Mouse (Mus musculus) granulocyte monocyte progenitor cell, adult 5-6 weeks (primary cell): Measurements from ENCODE around the gene Tnfrsf9. TPM values are rescaled to one million over a fixed set of nuclear protein-coding genes. Genes with fewer than 3 reads are reported as not detected.
A peak's percentile ranks its signal among the peaks of the same experiment; 100 is the strongest.
"Not testable (repeated sequence)": the region's sequence is repeated elsewhere in the genome, so short reads cannot be mapped to it uniquely, and the experiment has no call there.

ENCODE experiments used
- ATAC-seq: replicated peaks from 2 replicates; pipeline ENCODE4 v1.8.0; 2016; ENCODE audit warnings: mild to moderate bottlenecking, moderate TSS enrichment, inconsistent platforms; ENCODE audit not compliant: poor library complexity, severe bottlenecking
- total RNA-seq, 2 experiments: library from RNA; stranded (forward) in 1 of 2; stranded (reverse) in 1 of 2; fragments of 200-712, 200-1000 nt in 1 of 2; fragments of >200 nt in 1 of 2; fragmentation: Nextera tagmentation in 1 of 2; gene quantifications; 2 replicates each; pipeline ENCODE4 v1.2.3; 2014 to 2017

The Tnfrsf9 gene
- not detected in 2 replicates for total RNA-seq (2014; fragmentation: Nextera tagmentation)
- not detected in 2 replicates for total RNA-seq (2017)

DNA sequence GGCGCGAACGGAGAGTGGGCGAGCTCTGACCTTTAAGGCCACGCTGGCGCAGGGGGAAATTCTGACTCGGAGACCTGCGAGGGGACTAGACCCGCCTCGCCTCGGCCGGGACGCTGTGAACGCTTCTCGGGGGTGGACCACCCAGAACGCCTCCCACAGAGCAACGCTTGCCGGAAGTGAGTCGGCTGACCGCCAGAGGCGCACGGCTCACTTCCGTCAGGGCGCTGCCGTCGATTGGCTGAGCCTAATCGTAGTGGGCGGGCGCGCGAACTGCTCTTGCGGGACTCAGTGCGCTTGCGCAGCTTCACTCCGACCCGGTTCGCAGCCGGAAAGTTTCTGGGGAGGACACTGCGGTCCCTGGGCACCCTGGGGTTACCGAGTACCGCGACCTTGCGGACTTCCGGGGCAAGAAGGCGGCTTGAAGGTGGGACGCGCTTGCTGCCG lies at the start of gene Tnfrsf9, which contains the start of gene Park7:
Gene Tnfrsf9 (plus strand): TSS at position 273 of the 444 bp plus-strand sequence.
Gene Park7 (minus strand): TSS at position 148 of the 444 bp plus-strand sequence.
- peak; percentile 78 for ATAC-seq

DNA sequence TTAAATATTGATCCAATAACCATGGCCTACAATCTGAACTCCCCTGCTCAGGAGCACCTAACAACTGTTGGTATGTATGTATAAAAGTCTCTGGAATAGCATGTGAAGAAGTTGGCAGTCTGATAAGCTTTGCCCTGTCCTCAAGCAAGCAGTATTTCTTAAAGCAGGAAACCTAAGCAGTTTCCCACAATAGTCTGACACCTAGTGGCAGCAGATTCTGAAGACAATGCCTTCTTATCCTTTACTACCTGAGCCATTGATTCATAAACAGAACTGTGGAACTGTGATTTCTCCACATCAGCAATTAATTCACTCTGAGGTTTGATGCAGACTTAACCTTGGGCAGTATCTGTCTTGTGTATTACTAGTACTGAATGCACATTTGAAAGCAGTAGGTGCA lies 49.0 kb upstream of the Tnfrsf9 start:
- ATAC-seq: no peak

DNA sequence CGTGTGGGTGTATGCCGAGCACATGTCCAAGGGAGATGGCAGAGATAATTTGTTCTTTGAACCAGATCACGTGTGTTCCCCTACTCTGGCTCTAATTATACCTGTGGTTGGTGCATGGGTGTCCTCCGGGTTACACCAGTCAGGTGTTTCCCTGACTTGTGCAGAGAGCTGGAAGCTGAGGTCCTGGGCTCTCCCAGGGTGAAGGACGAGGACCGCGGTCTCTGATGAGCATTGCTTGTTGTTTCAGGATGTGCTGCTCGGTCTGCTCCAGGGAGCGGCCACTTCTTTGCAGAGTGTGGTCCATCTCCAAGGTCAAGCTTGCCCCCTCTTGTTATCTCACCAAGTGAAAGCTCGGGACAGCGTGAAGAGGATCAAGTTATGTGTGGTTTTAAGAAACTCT lies 48.3 kb upstream of the Tnfrsf9 start:
- no peak for ATAC-seq

DNA sequence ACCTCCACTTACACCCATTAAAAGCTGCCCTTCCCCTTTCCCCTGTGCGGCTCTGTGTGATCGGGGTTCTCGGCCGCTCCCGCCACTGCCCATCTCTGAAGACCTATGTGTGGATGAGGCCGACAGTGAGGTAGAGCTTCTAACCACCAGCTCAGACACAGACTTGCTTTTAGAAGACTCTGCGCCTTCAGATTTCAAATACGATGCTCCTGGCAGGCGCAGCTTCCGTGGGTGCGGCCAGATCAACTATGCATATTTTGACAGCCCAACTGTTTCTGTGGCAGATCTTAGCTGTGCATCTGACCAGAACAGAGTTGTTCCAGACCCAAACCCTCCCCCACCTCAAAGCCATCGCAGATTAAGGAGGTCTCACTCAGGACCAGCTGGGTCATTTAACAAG lies 47.9 kb upstream of the Tnfrsf9 start:
- ATAC-seq: no peak

DNA sequence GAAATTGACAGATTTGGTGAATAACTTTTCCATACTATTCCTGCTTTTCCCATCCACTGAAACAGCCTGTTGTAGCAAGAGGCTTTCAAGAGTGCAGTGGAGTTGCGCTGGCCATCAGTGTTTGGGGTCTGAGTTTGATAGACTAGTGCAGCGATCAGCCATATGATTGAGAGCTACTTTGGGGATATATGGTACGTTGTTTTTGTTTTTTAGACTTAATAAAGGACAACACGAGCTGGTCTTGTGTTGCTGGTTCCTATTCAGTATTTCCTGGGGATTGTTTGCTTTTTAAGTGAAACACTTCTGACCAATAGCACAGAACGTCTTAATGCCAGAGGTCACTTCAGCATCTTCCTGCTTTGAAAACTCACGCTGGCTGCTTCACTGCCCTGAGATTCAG lies 46.2 kb upstream of the Tnfrsf9 start:
- ATAC-seq: no peak

DNA sequence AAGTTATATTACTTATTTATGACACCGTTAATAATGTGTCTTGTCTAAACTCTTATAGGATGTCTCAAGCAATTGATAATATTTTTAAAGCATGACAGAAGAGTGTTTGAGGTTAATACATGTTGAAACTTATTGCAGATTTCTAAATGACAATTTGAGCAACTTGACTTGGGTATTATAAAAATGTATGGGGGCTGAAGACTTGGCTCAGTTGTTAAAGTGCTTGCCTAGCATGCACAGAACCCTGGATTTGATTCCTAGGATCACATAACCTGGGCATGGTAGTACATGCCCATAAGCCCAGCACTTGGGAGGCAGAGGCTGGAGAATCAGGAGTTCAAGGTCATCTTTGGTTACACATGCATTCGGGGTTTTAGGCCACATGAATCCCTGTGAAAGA lies 45.5 kb upstream of the Tnfrsf9 start:
- no peak for ATAC-seq

DNA sequence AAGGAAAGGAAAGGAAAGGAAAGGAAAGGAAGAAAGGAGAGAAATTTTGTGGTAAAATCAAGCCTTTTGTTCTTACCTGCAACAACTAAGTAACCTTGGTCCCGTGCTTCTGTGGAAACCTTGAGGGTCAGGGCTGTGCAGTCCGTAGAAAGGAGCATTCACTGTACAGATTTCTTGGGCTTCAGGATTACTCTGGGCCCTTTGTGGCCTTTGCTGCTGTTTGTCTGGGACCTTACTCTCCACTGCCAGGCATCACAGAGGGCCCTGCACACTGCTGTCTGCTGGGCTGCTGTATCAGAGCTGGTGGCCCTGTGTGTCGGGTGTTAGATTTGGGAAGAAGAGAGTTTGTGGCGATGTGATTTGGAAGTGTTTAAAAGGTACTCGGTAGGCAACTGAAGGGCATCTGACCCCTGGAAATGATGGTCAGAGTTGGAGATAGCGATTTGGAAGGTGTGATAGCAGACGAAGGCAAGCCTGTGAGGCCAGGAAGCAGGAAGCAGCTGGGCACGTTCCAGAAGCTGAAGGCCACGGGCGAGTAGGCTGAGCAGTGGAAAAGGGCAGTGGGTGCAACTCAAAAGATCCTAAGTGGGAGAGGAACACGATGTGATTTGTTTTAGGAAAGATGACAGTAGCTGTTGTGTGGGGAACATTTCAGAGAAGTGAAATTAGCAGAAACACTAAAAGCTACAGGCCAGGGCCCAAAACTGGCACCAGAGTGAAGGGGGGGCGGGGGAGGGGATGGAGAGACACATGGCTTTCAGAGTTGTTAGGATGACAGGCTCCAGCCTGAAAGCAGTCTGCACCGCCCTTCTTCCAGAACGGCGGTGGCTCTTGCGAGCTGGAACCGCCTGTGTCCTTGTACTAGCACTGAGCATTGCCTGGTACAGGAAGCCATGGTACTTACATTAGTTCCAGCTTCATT lies 44.8 kb upstream of the Tnfrsf9 start:
- ATAC-seq: no peak

DNA sequence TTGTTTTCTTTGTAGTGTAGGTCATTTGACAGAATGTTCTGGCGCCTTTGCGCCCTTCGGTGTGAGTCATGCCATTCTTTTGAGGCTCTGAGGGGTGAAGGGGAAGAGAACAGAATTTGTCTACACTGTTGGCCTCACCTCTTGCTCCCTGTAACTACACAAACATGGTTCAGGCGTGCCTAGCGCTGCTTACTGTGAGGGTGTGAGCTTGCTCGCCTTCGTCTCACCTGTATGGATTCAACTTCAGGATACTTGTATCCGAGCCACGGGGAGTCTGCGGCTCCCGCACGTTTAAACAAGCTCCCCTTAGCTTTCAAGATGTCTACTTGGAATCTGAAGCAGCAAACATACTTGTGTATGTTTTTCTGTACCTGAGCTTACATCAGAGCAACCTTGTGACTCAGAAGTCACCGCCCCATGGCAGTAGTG lies 43.4 kb upstream of the Tnfrsf9 start:
- ATAC-seq: no peak

DNA sequence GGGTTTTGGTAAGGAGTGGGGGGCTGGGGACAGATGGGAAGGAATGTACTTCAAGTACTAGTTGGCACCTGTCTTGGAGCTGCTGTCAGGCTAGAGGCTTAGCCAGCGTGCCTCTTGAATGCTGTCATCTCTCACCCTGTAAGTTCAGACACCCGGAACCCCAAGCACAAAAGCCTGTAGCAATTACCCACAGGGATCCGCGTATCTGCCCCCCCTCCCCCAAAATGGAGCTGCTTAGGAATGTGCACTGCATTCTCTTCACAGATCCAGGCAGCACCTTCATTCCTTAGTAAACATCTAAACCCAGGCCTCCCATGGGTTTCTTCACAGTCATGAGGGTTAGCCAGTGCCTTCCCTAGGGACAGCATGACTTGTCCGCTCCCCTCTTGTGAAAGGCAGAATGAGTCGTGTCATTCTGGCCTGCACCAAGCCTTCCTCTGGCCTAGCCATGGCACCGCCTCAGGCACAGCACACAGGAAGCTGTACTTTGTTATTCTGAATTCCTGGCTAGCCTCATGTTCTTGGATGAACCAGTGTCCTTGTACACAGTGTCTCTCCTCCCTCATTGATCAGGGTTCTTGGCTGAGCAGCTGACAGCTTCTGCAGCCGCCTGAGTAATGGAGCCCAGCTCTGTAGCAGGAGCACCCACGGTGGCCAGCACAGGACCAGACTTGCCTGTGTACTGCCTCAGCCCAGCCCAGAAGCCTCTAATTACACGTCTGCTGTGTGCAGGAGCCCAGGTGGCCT lies 42.8 kb upstream of the Tnfrsf9 start:
- no peak for ATAC-seq

DNA sequence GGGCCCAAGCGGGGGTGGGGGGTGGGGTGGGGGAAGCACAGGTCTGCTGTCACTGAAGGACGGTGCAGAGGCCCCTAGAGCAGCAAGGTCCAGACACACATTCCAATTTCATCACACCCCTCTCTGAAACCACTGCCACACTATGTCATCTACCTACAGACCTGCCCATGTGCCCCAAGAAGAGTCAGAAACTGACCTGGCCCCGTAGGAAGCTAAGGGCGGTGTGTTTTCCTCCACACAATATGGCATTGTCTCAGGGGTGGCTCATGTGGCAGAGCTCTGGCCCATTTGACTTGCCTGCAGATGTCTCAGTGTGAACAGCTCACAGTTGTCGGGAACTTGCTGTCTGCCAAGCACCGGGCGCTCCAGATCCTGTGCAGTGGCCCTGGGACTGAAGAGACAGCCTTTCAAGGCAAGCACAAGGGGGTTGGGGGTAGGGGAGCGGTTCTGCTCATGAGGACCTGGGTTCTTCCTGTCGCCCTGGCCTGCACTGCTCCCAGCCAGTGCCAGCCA lies 42.2 kb upstream of the Tnfrsf9 start:
- no peak for ATAC-seq

DNA sequence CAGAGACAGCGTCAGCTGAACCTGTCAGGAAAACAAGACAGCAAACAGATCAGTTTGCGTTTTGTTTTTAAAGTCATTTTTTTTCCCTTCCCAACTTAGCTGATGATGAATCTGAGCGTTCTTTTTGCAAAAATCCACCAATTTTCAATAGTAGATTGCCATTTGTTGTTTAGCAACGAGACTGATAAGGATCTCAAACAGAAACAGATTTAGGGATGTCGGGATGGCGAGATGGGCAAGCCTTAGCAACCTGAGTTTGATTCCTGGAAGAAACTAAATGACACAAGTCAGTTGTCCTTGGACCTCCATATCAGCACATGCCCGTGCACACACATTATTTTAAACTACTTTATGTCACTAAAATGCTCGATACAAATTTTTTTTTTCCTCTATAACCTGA lies 41.7 kb upstream of the Tnfrsf9 start:
- ATAC-seq: no peak

DNA sequence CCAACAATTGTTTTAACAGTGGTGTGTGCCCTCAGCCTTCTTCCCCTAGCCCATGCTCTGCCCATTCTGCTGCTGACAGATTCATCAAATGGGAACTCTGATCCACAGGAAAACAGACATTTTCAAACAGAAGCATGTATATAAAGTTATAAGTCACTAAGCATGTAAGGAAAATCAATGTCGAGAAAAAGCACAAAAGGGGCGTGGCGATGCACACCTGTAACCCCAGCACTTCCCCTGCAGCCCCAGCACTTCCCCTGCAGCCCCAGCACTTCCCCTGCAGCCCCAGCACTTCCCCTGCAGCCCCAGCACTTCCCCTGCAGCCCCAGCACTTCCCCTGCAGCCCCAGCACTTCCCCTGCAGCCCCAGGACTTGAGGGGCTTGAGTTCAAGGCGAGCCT lies 39.9 kb upstream of the Tnfrsf9 start:
- ATAC-seq: not testable (repeated sequence)

DNA sequence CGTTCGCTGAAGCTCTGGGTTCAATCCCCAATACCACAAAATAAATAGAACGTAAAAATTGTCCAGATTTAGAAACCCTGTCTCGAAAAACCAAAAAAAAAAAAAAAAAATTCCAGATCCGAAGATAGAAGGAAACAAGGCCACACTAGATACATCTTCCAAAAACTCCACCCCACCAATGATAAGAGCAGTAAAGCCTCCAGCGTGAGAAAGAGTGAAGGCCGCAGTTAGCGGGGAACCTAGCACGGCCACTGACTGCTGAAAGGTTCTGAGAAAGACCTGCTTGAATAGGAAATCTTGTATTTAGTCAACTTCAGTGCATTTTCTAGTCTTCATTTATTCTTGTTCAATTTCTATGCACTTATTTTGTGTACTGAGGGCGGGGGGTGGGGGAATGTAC lies 39.0 kb upstream of the Tnfrsf9 start:
- ATAC-seq: no peak

DNA sequence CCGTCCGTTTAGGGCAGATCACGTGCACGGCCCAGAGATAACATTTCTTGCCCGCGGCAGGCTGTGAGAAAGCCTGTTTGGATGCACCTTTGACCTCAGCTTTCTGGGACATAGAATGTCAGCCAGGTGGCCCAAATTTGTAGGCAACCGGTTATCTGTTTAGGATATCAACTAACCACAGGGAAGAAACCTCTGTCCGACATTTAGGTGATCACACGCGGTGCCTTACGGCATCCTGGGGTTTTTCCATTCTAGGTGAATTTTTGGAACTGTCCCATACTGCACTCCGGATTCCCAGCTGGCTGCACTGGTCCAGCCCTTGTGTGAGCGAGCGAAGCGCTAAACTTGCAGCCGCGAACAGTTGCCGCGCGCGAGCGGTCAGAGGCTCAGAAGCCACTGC lies 34.7 kb upstream of the Tnfrsf9 start:
- ATAC-seq: no peak

DNA sequence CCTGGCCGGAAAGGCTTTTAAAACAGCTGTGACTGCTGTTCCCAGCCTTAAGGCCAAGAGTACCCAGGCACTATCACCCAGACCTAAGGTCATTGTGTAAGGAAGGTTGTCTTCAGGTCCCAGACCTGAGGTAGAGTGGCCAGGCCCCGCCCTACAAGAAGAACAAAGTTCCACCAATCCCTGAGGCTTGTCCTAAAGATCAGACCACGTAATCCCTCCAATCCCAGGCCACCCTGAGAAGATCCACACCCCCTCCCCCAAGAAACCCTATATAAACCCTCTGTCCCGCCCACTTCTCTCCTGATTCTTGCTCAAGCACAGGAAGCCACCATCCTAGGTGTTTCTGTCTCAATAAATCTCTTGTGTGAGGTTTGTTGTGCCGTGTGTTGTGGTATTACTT lies 34.0 kb upstream of the Tnfrsf9 start:
- ATAC-seq: no peak

DNA sequence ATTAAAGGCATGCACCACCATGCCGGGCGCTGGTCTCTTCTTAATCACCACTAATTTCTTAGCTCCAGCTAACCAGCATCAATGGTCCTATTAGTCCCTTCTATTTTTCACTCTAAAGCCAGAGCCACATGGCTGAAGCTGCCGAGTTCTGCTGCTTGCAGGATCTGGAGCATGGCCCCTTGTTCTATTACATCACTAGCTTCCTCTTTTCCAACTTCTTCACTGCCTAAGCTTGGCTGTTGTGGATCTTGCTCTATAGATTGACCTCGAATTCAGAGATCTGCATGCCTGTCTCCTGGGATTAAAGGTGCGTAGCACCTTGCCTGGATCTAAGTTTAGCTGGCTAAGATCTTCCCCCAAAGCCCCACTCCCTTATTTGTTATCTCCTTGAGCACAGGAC lies 31.7 kb upstream of the Tnfrsf9 start:
- peak; percentile 59 for ATAC-seq

DNA sequence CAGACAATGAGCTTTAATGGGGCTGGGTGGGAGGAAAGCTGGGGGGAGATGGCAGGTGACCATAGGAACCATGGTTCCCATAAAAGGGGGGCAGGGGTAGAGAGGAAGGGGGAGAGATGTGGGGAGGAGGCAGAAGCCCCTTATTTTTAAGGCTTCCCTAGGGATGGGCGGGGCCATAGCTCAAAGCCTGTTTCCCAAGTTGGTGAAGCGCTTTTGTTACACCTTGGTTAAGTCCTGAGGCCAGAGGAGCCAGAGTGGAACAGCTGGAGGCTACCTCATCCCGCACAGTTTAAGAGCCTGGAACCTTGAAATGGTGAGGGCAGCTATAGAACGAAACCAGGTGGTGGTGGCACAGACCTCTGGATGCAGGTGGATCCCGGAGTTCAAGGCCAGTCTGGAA lies 26.5 kb upstream of the Tnfrsf9 start:
- ATAC-seq: no peak

DNA sequence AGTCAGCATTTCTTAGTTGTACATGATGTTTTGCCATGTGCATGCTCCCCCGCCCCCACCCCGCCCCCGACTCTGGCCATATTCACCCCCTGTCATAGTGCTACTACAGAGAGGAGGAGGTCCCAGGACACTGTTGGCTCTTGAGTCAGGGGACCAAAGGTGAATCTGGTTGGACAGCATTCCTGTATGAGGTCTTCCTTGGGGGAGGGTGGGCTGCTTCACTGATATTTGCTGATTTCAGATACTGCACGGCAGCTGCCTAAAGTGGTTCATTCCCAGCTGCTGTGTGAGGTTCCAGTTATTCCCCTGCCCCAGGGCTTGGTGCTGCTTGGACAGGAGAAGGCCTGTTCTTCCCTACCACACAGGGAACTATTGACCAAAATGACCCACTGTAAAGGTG lies 25.9 kb upstream of the Tnfrsf9 start:
- ATAC-seq: no peak

DNA sequence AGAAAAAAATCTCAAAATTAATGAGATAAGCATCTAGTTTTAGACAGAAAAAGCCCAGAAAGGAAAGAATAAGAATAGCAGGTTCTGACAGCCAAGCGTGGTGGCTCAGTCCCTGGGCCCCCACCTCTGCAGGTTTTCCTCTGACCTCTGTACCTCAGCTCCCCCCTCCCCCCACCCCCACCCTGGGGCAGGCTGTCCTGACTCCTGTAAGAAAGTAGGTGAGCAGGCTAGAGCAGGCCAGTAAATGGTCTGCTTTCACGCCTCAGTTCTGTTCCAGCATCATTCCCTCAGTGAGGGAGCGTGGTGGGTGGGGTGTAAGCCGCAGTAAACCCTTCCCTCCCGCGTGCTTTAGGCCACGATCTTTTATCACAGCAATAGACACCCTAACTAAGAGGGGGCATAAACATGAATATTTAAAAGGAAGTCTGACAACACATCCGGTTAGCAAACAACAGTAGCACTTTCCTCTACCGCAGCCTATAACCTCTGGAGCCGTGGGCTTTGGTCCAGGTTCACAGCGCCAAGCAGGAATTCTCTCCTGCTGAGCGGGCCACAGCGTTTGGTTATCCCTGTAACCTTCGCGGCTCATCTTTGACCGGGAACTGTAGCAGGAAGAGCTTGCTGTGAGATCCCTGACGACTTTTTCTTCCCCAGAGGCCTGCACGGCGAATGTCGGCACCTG lies 24.9 kb upstream of the Tnfrsf9 start:
- no peak for ATAC-seq

DNA sequence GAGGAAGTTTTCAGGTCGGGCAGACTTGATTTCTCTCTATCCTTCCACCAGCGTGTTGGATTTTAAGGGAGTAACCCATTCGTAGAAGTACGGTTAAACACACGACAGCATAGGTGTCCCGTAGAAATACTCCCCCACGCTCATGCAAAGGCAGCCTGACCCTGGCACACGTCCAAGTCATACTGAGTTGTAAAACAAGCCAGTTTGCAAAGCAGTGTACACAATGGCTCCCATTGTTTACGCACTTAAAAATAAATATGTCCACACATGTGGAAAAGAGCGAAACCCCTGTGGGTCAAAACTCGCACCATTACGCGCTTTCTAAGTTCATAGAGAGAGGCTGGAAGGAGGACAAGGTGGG lies 24.4 kb upstream of the Tnfrsf9 start:
- ATAC-seq: no peak

DNA sequence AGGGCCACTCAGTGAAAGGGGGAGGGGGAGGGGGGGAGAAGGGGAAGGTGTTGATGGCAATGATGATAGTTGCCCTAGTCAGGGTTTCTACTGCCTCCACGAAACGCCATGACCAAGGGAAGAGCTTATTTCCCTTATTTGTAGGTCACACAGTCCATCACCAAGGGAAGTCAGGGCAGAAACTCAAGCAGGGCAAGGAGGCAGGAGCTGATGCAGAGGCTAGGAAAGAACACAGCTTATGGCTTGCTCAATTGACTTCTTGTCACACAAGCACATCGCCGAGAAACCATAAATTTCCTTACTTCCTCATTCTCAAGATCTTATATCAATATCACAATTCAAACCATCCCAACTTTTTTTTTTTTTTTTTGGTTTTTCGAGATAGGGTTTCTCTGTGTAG lies 23.1 kb upstream of the Tnfrsf9 start:
- peak; percentile 81 for ATAC-seq
